Mouse (Mus musculus): ENCODE measurements around the gene Olfr147.
"Not testable (repeated sequence)": the region's sequence is repeated elsewhere in the genome, so short reads cannot be mapped to it uniquely, and the experiment has no call there.

Olfr147 gene

GRCm38 (mm10) chr9:38401398-38401797, at the start of gene Olfr147:
TSS of gene Olfr147 (plus strand) at chr9:38401698.
- no peak for DNase-seq

- no peak for DNase-seq
Measured at GRCm38 (mm10) chr9:38366596-38366995, 34.9 kb upstream of the Olfr147 start, which contains the start of gene Olfr250. TSS of gene Olfr250 (plus strand) at chr9:38366896.

DNA sequence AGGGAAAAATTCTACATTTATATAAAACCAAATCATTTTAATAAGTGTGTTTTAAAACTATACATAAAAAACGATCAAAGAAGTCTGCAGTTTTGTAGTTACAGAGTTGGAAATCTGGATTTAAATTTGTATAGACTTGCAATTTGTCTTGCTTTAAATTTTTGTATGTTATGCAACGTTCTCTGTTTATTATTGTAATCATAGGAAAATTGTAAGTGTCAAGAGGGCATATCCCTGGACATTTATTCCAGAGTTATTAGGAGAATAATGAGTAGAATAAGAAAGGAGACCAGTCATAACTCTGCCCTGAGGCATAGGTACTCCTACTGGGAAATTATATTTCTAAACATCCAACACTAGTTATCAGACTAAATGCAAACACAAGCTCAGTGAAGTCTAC, 24.7 kb upstream of the Olfr147 start, which contains the start of gene Olfr251:
Olfr251 (plus strand) TSS at position 301 of the 400 bp plus-strand sequence.
- DNase-seq = no peak

GRCm38 (mm10) chr9:38407502-38407901, 6.0 kb downstream of the Olfr147 start:
- not testable (repeated sequence) for DNase-seq

- DNase-seq = not testable (repeated sequence)
Measured at GRCm38 (mm10) chr9:38413502-38413901, 12.0 kb downstream of the Olfr147 start.

GRCm38 (mm10) chr9:38423801-38424200, 22.3 kb downstream of the Olfr147 start:
- DNase-seq = no peak

- DNase-seq = no peak
Measured at GRCm38 (mm10) chr9:38427026-38427425, 25.5 kb downstream of the Olfr147 start.

DNA sequence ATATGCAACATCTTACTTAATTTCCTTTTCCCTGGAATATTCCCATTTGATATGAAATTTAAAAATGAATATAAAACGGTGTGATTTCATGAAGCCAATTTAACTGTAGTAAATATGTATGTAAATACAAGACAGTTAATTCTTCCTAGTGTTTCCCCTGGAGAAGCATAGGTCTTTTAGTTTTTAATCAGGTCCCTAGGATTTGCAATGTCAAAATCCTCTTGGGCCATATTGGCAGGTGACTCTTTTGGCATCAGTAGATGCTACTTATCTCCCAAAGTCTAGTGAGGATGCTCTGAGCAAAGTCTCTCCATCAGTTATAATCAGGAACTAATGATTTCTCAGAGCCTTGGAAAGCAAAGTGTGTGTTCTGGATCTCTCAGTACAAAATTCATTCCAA, 27.7 kb downstream of the Olfr147 start, which contains the start of gene Olfr901:
Olfr901 (plus strand) TSS at position 301 of the 400 bp plus-strand sequence.
- no peak for DNase-seq

- no peak for DNase-seq
Measured at GRCm38 (mm10) chr9:38447352-38447751, 45.9 kb downstream of the Olfr147 start, which contains the start of gene Olfr902. TSS of gene Olfr902 (plus strand) at chr9:38447652.
